Mouse (Mus musculus) erythroid progenitor cell, adult 5-6 weeks (primary cell): ENCODE data around the gene Slc9a6. TPM values are rescaled to one million over a fixed set of nuclear protein-coding genes. Genes with fewer than 3 reads are reported as not detected.

Experiments used
- ATAC-seq: replicated peaks from 2 replicates; pipeline ENCODE4 v1.8.0; 2016; ENCODE audit warnings: moderate number of reproducible peaks, mild to moderate bottlenecking, moderate TSS enrichment, inconsistent platforms; ENCODE audit not compliant: poor library complexity, low FRiP score, severe bottlenecking
- total RNA-seq, 2 experiments: library from RNA; stranded (forward) in 1 of 2; stranded (reverse) in 1 of 2; fragments of 150-400 nt in 1 of 2; fragments of 186-747, 209-891 nt in 1 of 2; gene quantifications; 2 replicates each; pipeline versions ENCODE4 v1.2.3 to v1.2.4; 2015 to 2017; ENCODE audit warnings: low replicate concordance in 2 of 2

Gene Slc9a6
- total RNA-seq, 2 experiments from 2014 or later: 4.2 to 5.3 TPM

- no peak for ATAC-seq
Observed at GRCm38 (mm10) chrX:56663377-56663776, 53.8 kb downstream of the Slc9a6 start.

- ATAC-seq: no peak
Observed at GRCm38 (mm10) chrX:56665226-56665973, 55.8 kb downstream of the Slc9a6 start.

GRCm38 (mm10) chrX:56667296-56667695 is 57.7 kb downstream of the Slc9a6 start:
- ATAC-seq: no peak

GRCm38 (mm10) chrX:56668051-56668450 is 58.5 kb downstream of the Slc9a6 start:
- ATAC-seq: no peak

GRCm38 (mm10) chrX:56668501-56668900 is 58.9 kb downstream of the Slc9a6 start:
- ATAC-seq: no peak

GRCm38 (mm10) chrX:56675556-56675955 is 66.0 kb downstream of the Slc9a6 start:
- ATAC-seq: no peak

GRCm38 (mm10) chrX:56677736-56678135 is 68.2 kb downstream of the Slc9a6 start:
- ATAC-seq: no peak

GRCm38 (mm10) chrX:56679066-56679465 is 69.5 kb downstream of the Slc9a6 start:
- ATAC-seq: no peak

- ATAC-seq: no peak
Observed at GRCm38 (mm10) chrX:56682156-56682720, 72.7 kb downstream of the Slc9a6 start.

GRCm38 (mm10) chrX:56683521-56683920 is 74.0 kb downstream of the Slc9a6 start:
- ATAC-seq: no peak

- ATAC-seq: no peak
Observed at GRCm38 (mm10) chrX:56692554-56692953, 83.0 kb downstream of the Slc9a6 start.

- ATAC-seq: no peak
Observed at GRCm38 (mm10) chrX:56694539-56694938, 85.0 kb downstream of the Slc9a6 start.

- ATAC-seq: no peak
Observed at GRCm38 (mm10) chrX:56697199-56697780, 87.7 kb downstream of the Slc9a6 start.

GRCm38 (mm10) chrX:56697886-56698285 is 88.3 kb downstream of the Slc9a6 start:
- no peak for ATAC-seq

- ATAC-seq: no peak
Observed at GRCm38 (mm10) chrX:56701261-56701660, 91.7 kb downstream of the Slc9a6 start.

GRCm38 (mm10) chrX:56703965-56704562 is 94.5 kb downstream of the Slc9a6 start:
- no peak for ATAC-seq

GRCm38 (mm10) chrX:56708592-56709370 is 99.2 kb downstream of the Slc9a6 start:
- no peak for ATAC-seq

- ATAC-seq: no peak
Observed at GRCm38 (mm10) chrX:56710522-56710921, 101.0 kb downstream of the Slc9a6 start.

- ATAC-seq: no peak
Observed at GRCm38 (mm10) chrX:56712666-56713065, 103.1 kb downstream of the Slc9a6 start.
